Mouse (Mus musculus): ENCODE results near the gene Hist1h4j.

Gene Hist1h4j

GRCm38 (mm10) chr13:21782361-21783254 is 47.7 kb downstream of the Hist1h4j start:
- peak; percentile 45 to 55 for DNase-seq

GRCm38 (mm10) chr13:21783255-21783617 is 48.4 kb downstream of the Hist1h4j start, which contains the start of gene Hist1h3i:
Gene Hist1h3i (minus strand): TSS chr13:21783370.
- peak; percentile 51 to 61 for DNase-seq

DNA sequence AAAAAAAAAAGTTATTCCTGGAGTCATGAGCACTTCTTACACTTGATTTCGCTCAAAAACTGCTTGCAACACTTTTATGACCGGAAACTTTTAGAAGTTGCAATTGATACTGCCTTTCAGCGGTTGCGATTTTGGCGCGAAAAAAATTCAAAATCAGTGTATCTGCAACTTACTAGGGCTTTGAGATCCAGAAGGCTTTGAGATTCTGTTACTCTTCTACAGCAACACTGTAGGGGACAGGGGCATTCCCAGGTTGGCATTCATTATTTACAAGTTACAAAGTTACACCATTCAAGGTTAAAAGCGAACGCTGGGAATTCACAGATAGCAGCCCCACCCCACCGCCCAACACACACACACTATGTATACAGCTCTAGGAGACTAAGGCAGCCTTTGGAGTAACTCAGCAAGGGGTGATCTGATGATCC is 48.9 kb downstream of the Hist1h4j start:
- peak; percentile 31 to 41 for DNase-seq

DNA sequence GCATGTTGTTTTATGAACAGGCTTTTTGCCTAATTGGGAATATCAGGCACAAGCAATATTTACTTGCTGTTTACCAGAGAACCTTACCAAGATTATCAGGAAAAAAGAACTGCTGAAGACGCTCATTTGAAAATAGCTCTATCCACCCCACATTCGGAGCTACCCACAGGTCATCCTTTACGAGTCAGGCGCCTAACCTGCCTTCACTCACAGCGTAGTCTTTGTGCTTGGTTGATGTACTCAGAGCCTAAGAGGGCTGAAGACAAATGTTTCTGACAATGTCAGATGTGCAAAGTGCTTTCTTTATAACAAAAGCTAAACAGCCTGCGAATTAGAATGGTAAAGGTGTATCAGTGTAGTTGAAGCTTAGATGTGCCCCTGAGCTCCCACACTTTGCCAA is 49.4 kb downstream of the Hist1h4j start:
- DNase-seq, result no peak
